Mouse (Mus musculus) skeletal muscle tissue, adult 2 months (tissue): ENCODE measurements around the gene Rnf111.
"Not testable (repeated sequence)": the region's sequence is repeated elsewhere in the genome, so short reads cannot be mapped to it uniquely, and the experiment has no call there.

Experiments
- DNase-seq: peaks from one replicate; pipeline ENCODE4 v3.0.0-alpha.2; 2012; ENCODE audit warnings: low read depth, low spot score

Gene Rnf111

DNA sequence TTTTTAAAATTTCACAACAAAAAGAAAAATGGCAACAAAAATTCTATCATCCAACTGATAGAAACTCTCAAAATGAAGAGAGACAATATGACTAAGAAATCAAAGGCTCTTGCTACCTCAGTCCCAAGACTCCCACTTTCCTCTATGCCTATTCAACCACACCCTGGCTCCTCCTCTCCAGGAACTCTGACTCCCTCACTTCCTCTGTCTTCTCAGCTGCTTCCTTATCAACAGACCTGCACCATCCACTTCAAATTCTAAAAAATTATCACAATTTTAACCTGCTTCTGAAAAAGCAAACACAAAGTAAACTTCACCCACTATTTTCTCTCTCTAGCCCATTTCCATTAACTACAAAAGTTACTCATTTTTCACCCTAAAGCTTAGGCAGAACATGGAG, 6.5 kb downstream of the Rnf111 start:
- DNase-seq: no peak

DNA sequence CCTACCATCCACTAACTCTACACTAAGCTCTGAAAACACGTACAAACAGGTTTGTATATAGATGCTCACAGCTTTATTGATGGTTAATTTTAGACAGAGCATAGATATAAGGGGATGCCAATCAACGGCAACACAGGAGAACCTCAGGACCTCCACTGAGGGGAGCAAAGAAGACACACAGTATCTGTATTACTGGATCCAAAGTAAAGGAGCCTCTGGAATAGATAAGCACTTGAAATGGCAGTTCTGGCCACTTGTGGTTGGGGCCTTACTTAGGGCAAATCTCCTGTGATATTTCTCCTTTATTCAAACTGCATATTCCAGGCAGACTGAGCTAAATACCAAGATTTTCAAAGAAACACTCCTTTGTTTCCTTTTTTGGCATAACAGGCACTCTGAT, 10.5 kb downstream of the Rnf111 start:
- DNase-seq: no peak

DNA sequence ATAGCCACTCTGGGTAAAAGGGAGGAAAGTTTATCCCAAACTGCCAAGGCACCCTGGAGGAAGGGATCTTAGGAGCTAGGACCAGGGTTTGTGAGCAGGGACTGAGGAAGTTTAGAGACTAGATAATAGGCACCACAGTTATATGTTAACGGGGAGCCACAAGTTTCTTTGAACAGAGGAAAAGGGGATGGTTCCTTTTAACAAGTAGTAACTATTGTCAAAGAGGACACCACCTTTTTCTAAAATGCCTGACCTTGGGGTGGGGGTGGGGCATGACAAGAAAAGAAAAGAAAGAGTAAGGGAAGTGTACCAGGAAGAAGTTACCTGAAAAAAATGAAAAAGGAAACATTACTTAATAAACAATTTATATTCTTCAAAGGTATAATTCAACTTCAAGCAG, 12.3 kb downstream of the Rnf111 start:
- DNase-seq: no peak

DNA sequence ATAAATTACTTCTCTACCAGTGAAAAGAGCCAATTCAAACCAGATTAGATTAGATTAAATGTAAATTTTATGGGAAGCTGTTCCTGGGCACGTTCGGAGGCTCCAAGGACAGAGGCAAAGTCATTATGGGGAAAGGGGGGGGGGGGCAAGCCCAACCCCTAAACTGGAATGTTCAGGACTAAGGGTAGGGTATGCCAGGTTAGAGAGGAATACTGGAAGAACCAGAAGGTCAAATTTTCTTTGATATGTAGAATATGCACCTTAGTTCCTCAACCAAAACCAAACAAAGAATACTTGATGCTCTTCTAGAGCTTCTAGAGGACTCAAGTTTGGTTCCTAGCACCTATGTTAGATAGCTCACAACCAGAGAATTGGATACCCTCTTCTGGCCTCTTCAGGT, 16.1 kb downstream of the Rnf111 start:
- DNase-seq: no peak

DNA sequence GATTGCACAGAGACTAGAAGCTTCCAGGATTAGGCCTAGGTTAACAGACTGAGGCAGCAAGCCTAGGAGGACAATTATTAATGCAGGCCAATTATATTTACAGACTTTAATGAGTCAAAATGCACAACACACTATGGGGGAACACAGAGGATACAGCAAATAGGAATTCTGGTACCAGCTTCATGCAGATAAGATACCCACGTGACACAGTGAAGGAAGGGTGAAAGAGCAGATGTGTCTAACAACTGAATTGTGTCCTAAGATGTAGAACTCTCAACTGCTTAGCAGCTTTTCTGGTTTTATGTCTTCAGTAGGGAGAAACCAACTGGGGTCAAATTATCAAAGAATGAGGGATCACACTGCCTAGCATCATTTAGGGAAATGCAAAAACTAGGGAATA, 17.7 kb downstream of the Rnf111 start:
- DNase-seq: no peak

DNA sequence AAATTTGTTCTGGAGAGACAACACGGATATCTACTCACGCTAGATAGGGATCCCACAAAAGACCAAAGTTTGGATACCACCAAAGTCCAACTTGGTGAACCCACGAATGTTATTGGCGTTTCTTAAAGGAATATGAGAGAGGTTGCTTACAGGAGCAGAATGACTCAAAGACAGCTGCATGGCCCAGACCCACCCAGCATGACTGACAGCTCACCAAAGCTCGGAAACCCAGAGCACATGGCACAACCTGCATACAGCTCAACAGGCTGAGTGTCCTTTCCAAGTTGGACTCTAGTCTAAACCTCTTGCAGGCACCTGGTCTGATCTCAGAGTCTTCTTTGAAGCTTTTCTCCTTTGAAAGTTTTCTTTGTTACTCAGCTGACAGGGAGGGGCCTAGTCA, 20.0 kb downstream of the Rnf111 start:
- peak; percentile 27 for DNase-seq

DNA sequence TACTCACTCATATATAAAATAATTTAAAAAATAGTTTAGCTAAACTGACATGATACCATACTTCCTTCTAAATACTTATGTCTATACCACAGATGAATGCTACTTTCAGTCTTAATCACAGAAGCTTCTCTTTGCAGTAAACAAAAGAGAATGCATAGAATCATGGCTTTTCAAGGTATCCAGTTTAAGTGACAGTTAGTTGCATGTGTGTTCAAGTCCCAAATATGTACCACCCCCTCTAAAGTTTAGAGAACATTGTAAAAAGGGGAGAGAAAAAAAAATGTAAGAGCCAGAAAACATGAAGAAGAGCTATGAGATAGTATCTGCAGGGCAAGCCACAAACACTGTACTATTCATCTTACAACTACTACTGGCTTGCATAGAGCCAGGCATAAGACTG, 21.7 kb downstream of the Rnf111 start:
- no peak for DNase-seq

DNA sequence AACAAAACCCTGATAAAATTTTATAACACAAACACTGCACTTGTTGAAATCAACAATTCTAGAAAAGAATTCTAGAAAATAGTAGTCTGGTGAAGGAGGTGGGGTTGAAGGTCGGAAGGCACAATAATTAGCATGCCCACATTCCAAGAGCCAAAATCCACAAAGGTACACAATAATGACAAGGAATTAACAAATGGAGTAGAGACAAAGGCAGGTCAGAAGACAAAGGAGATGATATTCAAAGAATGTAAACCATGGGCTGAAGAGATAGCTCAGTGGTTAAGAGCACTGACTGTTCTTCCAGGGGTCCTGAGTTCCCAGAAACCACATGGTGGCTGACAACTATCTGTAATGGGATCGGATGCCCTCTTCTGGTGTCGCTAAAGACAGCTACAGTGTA, 26.3 kb downstream of the Rnf111 start:
- DNase-seq: no peak

DNA sequence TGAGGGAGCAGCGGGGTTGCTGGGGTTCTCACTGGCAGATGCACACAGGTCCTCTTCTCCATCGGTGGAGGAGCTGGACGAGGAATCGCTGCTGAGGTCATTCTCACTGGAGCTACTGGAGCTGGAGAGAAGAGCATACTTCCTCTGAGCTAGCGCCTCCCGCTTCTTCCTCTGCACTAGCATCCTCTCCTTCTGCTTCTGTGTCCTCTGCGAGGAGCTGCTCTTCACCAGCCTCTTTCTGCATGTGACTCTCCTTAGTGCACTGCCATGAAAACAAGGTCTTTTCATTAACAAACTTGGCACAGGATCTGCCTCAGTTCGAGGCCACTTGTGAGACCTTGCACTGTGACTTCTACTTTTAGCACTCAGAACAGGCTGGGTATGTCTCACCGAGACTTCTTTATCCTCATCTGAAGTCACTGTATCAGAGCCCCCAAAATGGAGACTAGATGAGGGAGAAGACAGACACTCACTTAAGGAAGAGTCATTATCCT, 27.7 kb downstream of the Rnf111 start:
- no peak for DNase-seq

DNA sequence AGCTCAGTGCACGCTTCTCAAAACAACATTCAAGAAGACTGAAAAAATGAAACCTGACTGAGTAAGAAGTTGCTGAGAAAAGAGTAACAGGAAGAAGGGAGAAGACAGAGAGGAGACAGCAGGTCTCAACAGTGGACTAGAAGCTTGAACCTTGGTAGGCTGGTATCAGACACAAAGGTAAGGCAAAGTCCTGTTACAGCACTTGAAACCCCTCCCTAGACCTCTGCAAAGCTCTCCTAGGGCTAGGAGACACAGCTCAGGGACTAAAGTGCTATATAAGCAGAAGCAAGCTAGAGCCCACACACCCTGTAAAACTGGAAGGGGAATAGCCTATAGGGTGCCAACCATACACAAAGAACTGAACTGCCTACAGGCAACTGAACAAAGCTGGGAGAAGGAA, 30.1 kb downstream of the Rnf111 start:
- no peak for DNase-seq

DNA sequence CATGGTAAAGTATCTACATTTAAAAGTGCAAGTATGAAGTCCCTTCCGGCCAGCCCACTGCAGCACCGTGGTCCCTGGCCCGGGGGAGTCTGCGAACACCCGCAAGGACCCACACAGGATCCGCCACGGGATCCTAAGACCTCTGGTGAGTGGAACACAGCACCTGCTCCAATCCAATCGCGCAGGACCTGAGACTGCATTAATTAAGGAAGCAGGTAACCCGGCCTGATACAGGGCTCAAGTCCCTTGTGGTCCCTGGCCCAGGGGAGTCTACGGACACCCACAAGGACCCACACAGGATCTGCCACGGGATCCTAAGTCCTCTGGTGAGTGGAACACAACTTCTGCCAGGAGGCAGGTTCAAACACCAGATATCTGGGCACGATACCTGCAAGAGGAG, 40.4 kb downstream of the Rnf111 start:
- DNase-seq: not testable (repeated sequence)

DNA sequence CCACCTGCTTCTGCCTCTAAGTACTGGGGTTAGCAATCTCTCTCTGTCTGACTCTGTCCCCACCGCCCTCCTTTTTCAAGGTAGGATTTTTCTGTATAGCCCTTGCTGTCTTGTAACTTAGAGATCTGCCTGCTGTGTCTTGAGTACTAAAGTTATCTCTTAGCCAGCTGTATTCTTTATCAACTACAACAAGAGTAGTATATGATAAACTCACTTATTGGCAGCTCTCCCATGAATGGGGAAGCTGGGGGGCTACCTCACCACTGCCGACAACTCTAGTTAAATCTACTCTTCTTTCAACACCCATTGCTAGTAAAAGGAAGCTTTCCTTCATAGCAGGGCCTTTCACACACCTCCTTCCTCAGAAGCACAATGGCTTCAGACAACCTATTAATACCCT, 51.2 kb downstream of the Rnf111 start:
- DNase-seq: no peak

DNA sequence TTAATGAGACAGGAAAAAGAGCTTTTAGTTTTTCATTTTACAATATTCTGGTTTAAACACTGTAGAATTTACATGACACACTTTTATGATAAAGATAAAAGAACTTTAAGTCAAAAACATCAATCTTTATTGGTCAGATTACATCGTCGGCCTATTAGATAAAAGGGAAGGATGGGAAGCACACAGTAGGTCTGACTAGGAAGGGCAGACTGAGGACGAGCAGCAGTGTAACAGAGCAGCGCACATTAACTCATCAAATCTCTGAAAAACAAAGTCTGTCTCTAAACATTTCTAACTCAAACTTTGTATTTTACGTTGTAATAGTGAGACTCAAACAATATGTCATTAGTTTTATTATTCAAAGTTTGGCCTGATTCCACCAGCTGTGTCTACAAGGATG, 54.5 kb downstream of the Rnf111 start:
- DNase-seq: no peak

DNA sequence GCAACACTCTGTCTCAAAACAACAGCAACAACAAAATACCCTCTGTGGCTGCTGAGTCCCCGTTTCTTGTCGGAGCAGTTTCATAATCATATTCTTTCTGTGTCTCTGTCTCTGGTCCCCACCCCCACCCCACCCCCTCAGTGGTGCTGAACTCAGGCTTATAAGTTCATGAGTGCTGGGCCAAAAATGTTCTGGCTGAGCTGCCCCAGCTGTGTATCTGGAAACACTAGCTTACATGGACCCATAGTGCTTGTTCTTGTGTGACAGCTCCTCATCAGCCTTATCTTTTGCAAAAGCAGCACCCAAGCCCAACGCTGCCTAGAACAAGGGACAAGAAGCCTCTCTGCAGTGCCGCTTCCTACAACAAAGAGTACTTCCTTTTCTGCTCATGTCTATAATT, 63.6 kb downstream of the Rnf111 start:
- no peak for DNase-seq

DNA sequence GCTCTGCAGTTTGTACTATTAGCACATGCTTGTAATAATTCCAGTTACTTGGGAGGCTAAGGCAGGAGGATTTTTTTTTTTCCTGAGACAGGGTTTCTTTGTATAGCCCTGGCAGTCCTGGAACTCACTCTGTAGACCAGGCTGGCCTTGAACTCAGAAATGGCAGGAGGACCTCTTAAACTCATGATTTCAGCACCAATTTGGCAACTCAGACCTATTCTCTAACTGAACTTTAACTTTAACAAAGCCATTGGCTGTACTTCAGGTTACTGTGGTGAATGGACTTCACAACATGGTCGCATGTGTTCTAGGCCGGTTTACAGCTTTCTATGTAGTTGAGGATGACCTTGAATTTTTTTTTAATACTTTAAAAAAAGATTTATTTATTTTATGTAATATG, 80.9 kb downstream of the Rnf111 start:
- DNase-seq: no peak

DNA sequence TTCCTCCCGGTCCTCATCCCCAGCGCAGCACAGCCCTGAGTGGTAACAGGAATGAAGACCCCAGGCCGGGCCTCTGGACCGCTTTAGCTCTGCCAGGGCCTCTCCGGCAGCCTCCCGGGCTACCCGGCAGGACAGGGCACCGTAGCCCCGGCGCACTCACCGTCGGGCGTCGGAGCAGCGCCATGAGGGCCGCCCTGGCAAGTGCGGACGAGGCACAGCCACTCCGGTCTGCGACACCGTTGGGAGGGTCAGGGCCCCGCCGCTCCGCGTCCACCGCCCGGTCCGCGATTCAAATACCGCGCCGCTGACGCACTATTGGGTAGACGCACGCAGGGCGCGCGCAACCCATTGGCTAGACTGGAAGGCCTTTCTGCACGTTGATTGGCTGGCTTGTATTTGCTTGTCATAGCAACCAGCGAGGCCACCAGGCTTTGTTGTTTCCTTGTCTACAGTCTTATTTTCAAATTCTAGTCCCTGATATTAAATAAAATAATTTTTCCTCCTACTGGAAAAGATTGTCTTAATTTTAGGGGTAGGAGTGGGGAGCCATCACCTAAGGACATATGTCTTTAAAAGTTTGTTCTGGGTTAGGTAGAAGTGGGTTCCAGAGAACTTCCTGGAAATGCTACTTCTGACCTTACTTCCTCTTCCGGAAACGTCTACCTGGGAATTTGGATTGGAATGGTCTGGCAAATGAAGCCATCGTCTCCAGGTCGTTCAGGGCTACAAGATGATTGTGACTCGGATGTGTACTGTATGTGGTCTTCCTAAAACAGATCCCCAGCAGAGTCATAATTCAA, 82.1 kb downstream of the Rnf111 start, which contains the start of gene Ccnb2:
Gene Ccnb2, minus strand, starts transcription at position 291 of the 800 bp plus-strand sequence.
- peak; percentile 77 for DNase-seq

DNA sequence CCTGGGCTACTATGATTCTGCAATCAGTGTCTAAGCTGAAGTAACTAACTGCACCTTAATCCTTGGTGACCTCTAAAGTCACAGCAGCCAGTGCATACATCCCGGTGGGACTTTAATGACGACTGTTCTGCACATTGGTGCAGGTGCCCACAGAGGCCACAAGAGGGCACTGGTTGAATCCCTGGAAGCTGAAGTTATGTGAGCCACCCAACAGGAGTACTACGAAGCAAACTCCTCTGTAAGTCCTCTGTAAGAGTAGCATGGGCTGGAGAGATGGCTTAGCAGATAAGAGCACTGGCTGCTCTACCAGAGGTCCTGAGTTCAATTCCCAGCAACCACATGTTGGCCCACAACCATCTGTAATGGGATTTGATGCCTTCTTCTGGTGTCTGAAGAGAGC, 87.1 kb downstream of the Rnf111 start:
- no peak for DNase-seq

DNA sequence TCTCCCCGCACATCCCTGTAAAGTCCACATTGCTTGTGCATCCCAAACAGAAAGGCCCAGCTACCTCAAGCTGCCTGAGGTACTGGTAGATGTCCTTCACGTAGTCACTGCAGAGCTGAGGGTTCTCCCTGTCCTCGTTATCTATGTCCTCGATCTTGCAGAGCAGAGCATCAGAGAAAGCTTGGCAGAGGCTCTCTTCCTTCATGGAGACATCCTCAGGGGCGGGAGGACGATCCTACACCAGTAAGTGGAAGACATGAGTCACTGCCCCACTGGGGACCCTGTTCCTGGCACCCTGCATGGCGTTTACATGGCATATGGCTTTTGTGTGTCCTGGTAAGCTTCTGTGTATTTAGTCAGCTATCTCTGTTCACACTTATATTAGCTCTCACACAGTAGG, 90.5 kb downstream of the Rnf111 start:
- no peak for DNase-seq

DNA sequence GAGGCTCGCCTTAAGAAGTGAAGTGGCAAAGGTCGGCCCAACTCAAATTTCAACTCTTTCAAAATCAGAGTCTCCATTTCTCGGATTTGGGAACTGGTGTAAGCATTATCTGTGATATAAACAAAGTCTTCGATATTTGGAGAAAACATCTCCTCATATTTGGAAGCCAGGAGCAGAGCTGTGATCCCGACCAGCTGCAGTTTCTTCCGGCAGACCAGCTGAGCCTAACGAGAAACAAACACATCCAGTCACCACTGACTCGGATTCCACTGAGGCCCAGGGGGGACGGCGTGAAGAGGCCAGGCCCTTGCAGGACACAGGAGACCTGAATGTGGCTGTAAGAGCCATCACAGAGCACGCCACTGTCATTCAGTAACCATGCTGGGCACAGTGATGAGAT, 92.9 kb downstream of the Rnf111 start:
- no peak for DNase-seq

DNA sequence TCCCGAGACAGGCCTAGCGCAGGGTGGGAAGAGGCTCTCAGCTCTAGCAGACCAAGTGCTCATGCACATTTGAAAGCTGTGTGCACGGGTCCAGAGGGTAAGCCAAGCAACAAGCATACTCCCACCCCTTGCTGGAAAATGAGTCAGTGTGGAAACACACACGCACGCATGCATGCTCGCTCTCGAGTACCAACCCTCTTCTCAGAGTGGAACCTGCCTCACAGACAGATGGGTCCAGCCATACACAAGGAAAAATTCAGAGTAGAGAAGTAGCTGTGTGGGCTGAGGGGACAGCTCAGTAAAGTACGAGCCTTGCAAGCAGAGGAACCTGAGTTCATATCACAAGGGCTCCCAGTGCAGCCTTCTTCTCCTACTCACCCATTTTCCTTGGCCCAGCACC, 93.8 kb downstream of the Rnf111 start:
- no peak for DNase-seq

DNA sequence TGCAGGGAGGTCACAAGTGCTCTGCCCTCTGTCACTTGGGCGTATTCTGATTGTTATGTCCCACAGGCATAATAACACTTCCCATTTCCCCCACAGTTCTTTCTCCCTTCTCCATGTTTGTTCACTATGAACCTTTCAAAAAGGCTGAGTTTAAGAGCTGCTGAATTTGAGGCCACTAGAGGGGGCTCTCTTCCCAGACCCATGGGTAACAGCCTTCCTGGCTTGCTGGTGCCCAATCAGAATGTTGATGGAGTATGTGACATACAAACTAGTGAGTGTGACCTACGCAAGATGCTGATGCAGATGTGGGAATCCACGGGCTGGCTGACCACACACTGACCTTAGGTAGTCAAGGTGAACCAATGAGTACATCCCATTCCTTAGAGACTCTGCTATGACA, 94.7 kb downstream of the Rnf111 start:
- no peak for DNase-seq

DNA sequence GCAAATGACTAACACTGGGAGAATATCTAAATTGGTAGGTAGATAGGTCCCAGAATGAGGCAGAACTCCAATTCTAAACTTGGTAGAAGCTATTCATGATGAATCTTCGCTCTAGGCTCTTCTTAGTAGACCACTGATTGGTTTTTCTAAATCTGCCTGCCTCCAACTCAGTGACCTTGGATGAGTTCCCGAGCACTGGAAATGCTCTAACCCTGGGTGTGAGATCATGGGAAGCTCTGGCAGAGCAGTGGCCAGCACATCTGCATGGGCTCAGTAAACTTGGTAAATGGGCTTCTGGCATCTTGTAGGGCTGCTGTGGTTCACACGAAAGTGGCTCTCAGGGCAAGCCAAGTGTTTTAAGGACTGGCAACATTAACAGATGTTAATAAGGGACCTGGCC, 96.9 kb downstream of the Rnf111 start:
- peak; percentile 18 for DNase-seq

DNA sequence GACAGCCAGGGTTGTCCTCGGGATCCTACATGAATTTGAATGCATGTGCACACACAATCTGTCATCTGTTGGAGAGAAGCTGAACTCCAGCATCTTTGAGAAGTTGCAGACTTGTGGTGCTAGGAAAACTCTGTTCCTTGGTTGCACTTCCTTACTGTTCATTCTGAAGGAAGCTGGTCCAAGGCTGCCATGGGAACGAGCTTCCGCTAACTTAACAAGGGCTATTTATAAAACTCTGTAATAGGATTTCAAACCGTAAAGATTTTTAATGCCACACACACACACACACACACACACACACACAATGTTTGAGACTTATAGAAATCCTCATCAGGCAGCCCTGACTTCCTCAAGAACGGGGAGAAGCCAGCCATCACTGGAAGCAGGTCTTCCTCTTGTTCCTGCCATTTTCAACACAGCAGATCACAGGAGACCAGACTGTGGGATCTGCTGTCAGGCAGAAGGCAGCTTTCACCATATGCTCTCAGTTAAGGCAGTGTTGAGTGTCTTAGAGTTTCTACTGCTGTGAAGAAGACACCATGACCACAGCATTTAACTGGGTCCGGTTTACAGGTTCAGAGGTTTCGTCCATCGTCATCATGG, 101.5 kb downstream of the Rnf111 start:
- DNase-seq: no peak
